Mouse (Mus musculus) neural tube, embryonic 14.5 days (tissue): ENCODE measurements at regions not wholly inside any gene's neighbourhood (a gene's known extent, or its start where the extent isn't known, plus 50 kb on each side); places are given as distances from the start of the nearest gene placed in this dataset.

ENCODE experiments used
- ATAC-seq: fragments of 200-750 bp; cut with Nextera tagmentation; 2 replicates; pipeline ENCODE4 v1.8.0; 2017; ENCODE audit warnings: low read depth, mild to moderate bottlenecking, moderate TSS enrichment, moderate library complexity
- H3K27ac ChIP-seq: fragments of 300-500 bp; sonication (generic); 2 replicates; pipeline ENCODE4 v1.5.1; 2014; ENCODE audit warnings: low read depth, mild to moderate bottlenecking, control low read depth, low read length, moderate library complexity, mixed read lengths
- H3K27me3 ChIP-seq: fragments of 300-500 bp; sonication (generic); 2 replicates; pipeline ENCODE4 v1.6.1; 2014; ENCODE audit warnings: low read length; ENCODE audit not compliant: control insufficient read depth, insufficient read depth
- H3K36me3 ChIP-seq: fragments of 300-500 bp; sonication (generic); 2 replicates; pipeline ENCODE4 v1.6.1; 2014; ENCODE audit warnings: low read length, mixed read lengths; ENCODE audit not compliant: control insufficient read depth, insufficient read depth
- H3K4me1 ChIP-seq: fragments of 300-500 bp; sonication (generic); 2 replicates; pipeline ENCODE4 v1.6.1; 2014; ENCODE audit warnings: low read length; ENCODE audit not compliant: control insufficient read depth, insufficient read depth
- H3K4me2 ChIP-seq: fragments of 300-500 bp; sonication (generic); 2 replicates; pipeline ENCODE4 v1.6.1; 2014; ENCODE audit warnings: mild to moderate bottlenecking, low read depth, low read length, control low read depth
- H3K4me3 ChIP-seq: fragments of 300-500 bp; sonication (generic); 2 replicates; pipeline ENCODE4 v1.5.1; 2014; ENCODE audit warnings: low read depth, low read length, control low read depth, mixed read lengths
- H3K9ac ChIP-seq: fragments of 300-500 bp; sonication (generic); replicated peaks from 2 replicates; pipeline ENCODE4 v1.6.1; 2014; ENCODE audit warnings: low read depth, mild to moderate bottlenecking, control low read depth, low read length, mixed read lengths
- H3K9me3 ChIP-seq: fragments of 300-500 bp; sonication (generic); 2 replicates; pipeline ENCODE4 v1.6.1; 2016; ENCODE audit warnings: low read length; ENCODE audit not compliant: control insufficient read depth
- WGBS: fragments of 180-500 bp; shearing (Covaris S2); extraction: QIAGEN DNeasy Blood & Tissue Kit; methylation state at CpG from one replicate; pipeline ENCODE4 v1.1.7; 2014; 5-methylcytosine and 5-hydroxymethylcytosine counted together

GRCm38 (mm10) chr6:117405589-117406311 is 237.4 kb downstream of the Cxcl12 start:
- H3K4me1 ChIP-seq, result no peaks in the 10 kb centered on the region; the same call in none of the 2 replicates
- H3K27ac ChIP-seq, result no peak overlapping the region

GRCm38 (mm10) chr6:117406312-117406595 is 237.9 kb downstream of the Cxcl12 start:
- Histone ChIP-seq H3K4me3 (no peak overlapping the region), H3K27me3 (peaks cover 16% of the 10 kb centered on the region; the same call in 1 of the 2 replicates), H3K4me2 (no peak overlapping the region), H3K36me3 (no peaks in the 10 kb centered on the region), H3K9me3 (no peaks in the 10 kb centered on the region), H3K4me1 (no peaks in the 10 kb centered on the region; the same call in none of the 2 replicates), H3K9ac (no peak overlapping the region), H3K27ac (no peak overlapping the region)
- ATAC-seq, result no peak
- WGBS, result 77% methylated on average over 4 of the region's 4 CpGs

More at GRCm38 (mm10) chr6:117405589-117406311, 237.4 kb downstream of the Cxcl12 start:
- Histone ChIP-seq H3K9ac (no peak overlapping the region), H3K27me3 (peaks cover 15% of the 10 kb centered on the region; the same call in 1 of the 2 replicates), H3K4me3 (no peak overlapping the region), H3K36me3 (no peaks in the 10 kb centered on the region), H3K4me2 (no peak overlapping the region), H3K9me3 (no peaks in the 10 kb centered on the region)
- ATAC-seq, result no peak
- WGBS, result 59% methylated on average over 11 of the region's 11 CpGs

GRCm38 (mm10) chr6:117406757-117407156 is 238.4 kb downstream of the Cxcl12 start:
- Histone ChIP-seq H3K27me3 (peaks cover 16% of the 10 kb centered on the region; the same call in 1 of the 2 replicates), H3K9ac (no peak overlapping the region), H3K4me3 (no peak overlapping the region), H3K9me3 (no peaks in the 10 kb centered on the region), H3K4me2 (no peak overlapping the region), H3K36me3 (no peaks in the 10 kb centered on the region), H3K4me1 (no peaks in the 10 kb centered on the region; the same call in none of the 2 replicates), H3K27ac (no peak overlapping the region)
- 0 out of 2 replicates have a peak, but pooled peaks have one; percentile 23 for ATAC-seq
- WGBS, result 27% methylated on average over 9 of the region's 9 CpGs

GRCm38 (mm10) chr6:117407206-117407858 is 239.0 kb downstream of the Cxcl12 start:
- Histone ChIP-seq H3K27me3 (peaks cover 16% of the 10 kb centered on the region; the same call in 1 of the 2 replicates), H3K27ac (no peak overlapping the region), H3K4me1 (no peaks in the 10 kb centered on the region; the same call in none of the 2 replicates), H3K4me2 (no peak overlapping the region), H3K36me3 (no peaks in the 10 kb centered on the region), H3K9ac (no peak overlapping the region), H3K4me3 (no peak overlapping the region), H3K9me3 (no peaks in the 10 kb centered on the region)
- 8% methylated on average over 15 of the region's 15 CpGs for WGBS
- ATAC-seq, result peak; percentile 59

GRCm38 (mm10) chr6:117407953-117408352 is 239.6 kb downstream of the Cxcl12 start:
- Histone ChIP-seq H3K36me3 (no peaks in the 10 kb centered on the region), H3K4me2 (no peak overlapping the region), H3K27ac (no peak overlapping the region), H3K9me3 (no peaks in the 10 kb centered on the region), H3K4me1 (no peaks in the 10 kb centered on the region; the same call in none of the 2 replicates), H3K9ac (no peak overlapping the region), H3K4me3 (no peak overlapping the region), H3K27me3 (peaks cover 16% of the 10 kb centered on the region; the same call in 1 of the 2 replicates)
- peak; percentile 33; the same call in 1 of the 2 replicates for ATAC-seq
- WGBS, result 50% methylated on average over 5 of the region's 5 CpGs

- H3K27ac ChIP-seq, result no peak overlapping the region
- H3K27me3 ChIP-seq, result peaks cover 15% of the 10 kb centered on the region; the same call in 1 of the 2 replicates
- H3K4me1 ChIP-seq, result no peaks in the 10 kb centered on the region; the same call in none of the 2 replicates
- H3K4me2 ChIP-seq, result no peak overlapping the region
- H3K9ac ChIP-seq, result no peak overlapping the region
- no peaks in the 10 kb centered on the region for H3K9me3 ChIP-seq
- ATAC-seq, result no peak
- 71% methylated on average over 11 of the region's 11 CpGs for WGBS
- H3K36me3 ChIP-seq, result no peaks in the 10 kb centered on the region
- no peak overlapping the region for H3K4me3 ChIP-seq
Observed at GRCm38 (mm10) chr6:117408971-117409783, 240.8 kb downstream of the Cxcl12 start.

GRCm38 (mm10) chr6:117414926-117415325 is 246.6 kb downstream of the Cxcl12 start:
- no peak overlapping the region for H3K4me3 ChIP-seq
- H3K9ac ChIP-seq, result no peak overlapping the region
- H3K4me1 ChIP-seq, result no peaks in the 10 kb centered on the region
- WGBS, result 84% methylated on average over 5 of the region's 5 CpGs
- no peak overlapping the region for H3K27ac ChIP-seq
- no peak overlapping the region for H3K4me2 ChIP-seq
- no peaks in the 10 kb centered on the region for H3K36me3 ChIP-seq
- peaks cover 9% of the 10 kb centered on the region; the same call in 1 of the 2 replicates for H3K27me3 ChIP-seq
- H3K9me3 ChIP-seq, result no peaks in the 10 kb centered on the region
- ATAC-seq, result no peak

GRCm38 (mm10) chr6:117415901-117416300 is 247.6 kb downstream of the Cxcl12 start:
- Histone ChIP-seq H3K4me1 (no peaks in the 10 kb centered on the region), H3K4me2 (no peak overlapping the region), H3K4me3 (no peak overlapping the region), H3K27ac (no peak overlapping the region), H3K9me3 (no peaks in the 10 kb centered on the region), H3K9ac (no peak overlapping the region), H3K27me3 (peaks cover 3% of the 10 kb centered on the region; the same call in 1 of the 2 replicates), H3K36me3 (no peaks in the 10 kb centered on the region)
- 85% methylated on average over 6 of the region's 6 CpGs for WGBS
- ATAC-seq, result no peak
